Mouse (Mus musculus): ENCODE measurements around the gene Pagr1b.

DNA sequence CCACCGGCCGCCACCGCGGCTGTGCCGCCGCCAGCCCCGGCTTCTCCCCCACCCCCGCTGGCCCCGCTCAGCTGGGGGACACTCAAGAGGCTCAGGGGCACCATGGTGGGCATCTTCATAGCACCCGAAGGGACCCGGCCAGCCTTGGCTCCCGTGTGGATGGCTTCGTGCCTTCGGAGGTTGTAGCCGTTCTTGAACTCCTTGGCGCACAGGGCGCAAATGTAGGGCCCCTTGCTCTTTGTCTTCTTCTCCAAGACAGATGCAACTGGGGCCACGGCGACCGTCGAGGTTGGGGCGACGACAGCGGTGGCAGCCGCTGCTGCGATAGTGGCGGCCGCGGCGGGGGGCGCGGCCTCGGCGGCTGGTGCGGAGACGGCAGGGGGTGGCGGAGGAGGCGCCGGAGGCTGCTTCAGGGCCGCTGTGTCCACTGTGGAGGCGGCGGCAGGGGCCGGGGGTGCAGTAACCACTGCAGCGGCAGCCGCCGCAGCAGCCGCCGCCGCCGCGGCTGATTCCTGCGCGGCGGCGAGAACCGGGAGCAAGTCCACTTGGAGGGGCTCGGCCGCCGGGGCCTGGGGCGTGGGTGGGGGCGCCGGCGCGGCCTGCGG is 9.4 kb upstream of the Pagr1b start:
- TF ChIP-seq EP300 (optimal IDR thresholded peaks at IDR 0.05) (no peak), CTCF (IDR thresholded peaks at IDR 0.05; ENCODE audit: low read depth) (no peak)

Data from stomach, postnatal 0 days (tissue).